ENCODE assay signal across 13 mouse cellular contexts in genomic region chr16:21224648-21225240, GRCm38 (mm10). TPM values are rescaled to one million over a fixed set of nuclear protein-coding genes. Genes with fewer than 3 reads are reported as not detected.
DNase-seq lines count a peak whose midpoint lies in the region; ATAC-seq lines count a peak whose summit lies in the region.
"Had no signal": no experiment of that assay in that cellular context is flagged by ENCODE, and none has a peak within 500 bp of the region (broad histone marks: within the 10 kb centered on the region; RNA-seq: fewer than 3 reads in every experiment).

No protein-coding gene starts in this region.

- H3K4me3 ChIP-seq in heart, embryonic 16.5 days (ENCODE audit: low read length) = no peak overlapping the region
- H3K4me3 ChIP-seq in embryonic facial prominence, embryonic 10.5 days = no peak overlapping the region
- H3K4me3 ChIP-seq in hindbrain, embryonic 15.5 days = no peak overlapping the region
- H3K4me3 ChIP-seq: neural tube, embryonic 12.5 days had no signal

- no peak for DNase-seq in heart, postnatal 14 days
- peak; percentile 70 for DNase-seq in Muller cell, postnatal 12 days (ENCODE audit: inconsistent ontology term)
- DNase-seq in embryonic facial prominence, embryonic 10.5 days (ENCODE audit: low spot score) = peak; percentile 9
- no peak for DNase-seq in gastrocnemius, adult 8-10 months (ENCODE audit: low spot score in 2 of 2)
- no peak for DNase-seq in adrenal gland, postnatal 4 days (ENCODE audit: low spot score in 2 of 2)
- DNase-seq: cerebellum, postnatal 14 days; layer of hippocampus, adult 9-11 months; liver, postnatal 0 days; spleen, adult 18-20 months had no signal

- no peak overlapping the region for H3K27ac ChIP-seq in heart, embryonic 16.5 days (ENCODE audit: low read length)
- peak overlapping the region; percentile 30; the same call in 1 of the 2 replicates for H3K27ac ChIP-seq in embryonic facial prominence, embryonic 10.5 days (replicated peaks)
- no peak overlapping the region for H3K27ac ChIP-seq in hindbrain, embryonic 15.5 days (replicated peaks)
- H3K27ac ChIP-seq: neural tube, embryonic 12.5 days had no signal

- H3K9me3 ChIP-seq in heart, embryonic 16.5 days (replicated peaks; ENCODE audit: control insufficient read depth, low read length) = no peaks in the 10 kb centered on the region
- H3K9me3 ChIP-seq in embryonic facial prominence, embryonic 10.5 days = no peaks in the 10 kb centered on the region
- H3K9me3 ChIP-seq in hindbrain, embryonic 15.5 days = no peaks in the 10 kb centered on the region
- H3K9me3 ChIP-seq: neural tube, embryonic 12.5 days had no signal

- H3K27me3 ChIP-seq in heart, embryonic 16.5 days (ENCODE audit: control insufficient read depth, insufficient read depth, low read length) = no peaks in the 10 kb centered on the region
- no peaks in the 10 kb centered on the region; the same call in 1 of the 2 replicates for H3K27me3 ChIP-seq in embryonic facial prominence, embryonic 10.5 days (replicated peaks; ENCODE audit: low read depth, poor library complexity, severe bottlenecking)
- no peaks in the 10 kb centered on the region for H3K27me3 ChIP-seq in hindbrain, embryonic 15.5 days
- H3K27me3 ChIP-seq: neural tube, embryonic 12.5 days had no signal

- no peak overlapping the region; the same call in 1 of the 2 replicates for H3K9ac ChIP-seq in heart, embryonic 16.5 days (ENCODE audit: low read length)
- H3K9ac ChIP-seq in hindbrain, embryonic 15.5 days = no peak overlapping the region
- H3K9ac ChIP-seq: liver, postnatal 0 days; neural tube, embryonic 12.5 days had no signal

- no peak overlapping the region for H3K4me2 ChIP-seq in heart, embryonic 16.5 days (ENCODE audit: low read depth, low read length)
- H3K4me2 ChIP-seq in hindbrain, embryonic 15.5 days = no peak overlapping the region
- H3K4me2 ChIP-seq: neural tube, embryonic 12.5 days had no signal

- 35% methylated on average over 4 of the region's 4 CpGs for WGBS in heart, embryonic 16.5 days
- WGBS in embryonic facial prominence, embryonic 10.5 days = 43% methylated on average over 4 of the region's 4 CpGs
- WGBS in hindbrain, embryonic 15.5 days = 36% methylated on average over 4 of the region's 4 CpGs

- peak; percentile 22; the same call in 1 of the 2 replicates for ATAC-seq in heart, embryonic 16.5 days (replicated peaks; ENCODE audit: extremely low read depth, insufficient read depth, low FRiP score)
- ATAC-seq in hindbrain, embryonic 15.5 days (ENCODE audit: low FRiP score, low read depth) = 0 out of 2 replicates have a peak, but pooled peaks have one; percentile 23
- ATAC-seq: liver, postnatal 0 days had no signal

- peaks cover 18% of the 10 kb centered on the region; the same call in 1 of the 2 replicates for H3K36me3 ChIP-seq in heart, embryonic 16.5 days (ENCODE audit: control insufficient read depth, insufficient read depth)
- H3K36me3 ChIP-seq in embryonic facial prominence, embryonic 10.5 days (replicated peaks) = peaks cover 59% of the 10 kb centered on the region
- peaks cover 27% of the 10 kb centered on the region for H3K36me3 ChIP-seq in hindbrain, embryonic 15.5 days

- intact Hi-C loops in heart, postnatal 14 days (cut with DNase I) = no loop called here

- peaks cover 14% of the 10 kb centered on the region for H3K4me1 ChIP-seq in heart, embryonic 16.5 days (ENCODE audit: control insufficient read depth, insufficient read depth, low read length)
- peaks cover 21% of the 10 kb centered on the region for H3K4me1 ChIP-seq in embryonic facial prominence, embryonic 10.5 days
- peaks cover 5% of the 10 kb centered on the region for H3K4me1 ChIP-seq in hindbrain, embryonic 15.5 days (replicated peaks)
- H3K4me1 ChIP-seq: neural tube, embryonic 12.5 days had no signal

RNA-seq across cellular contexts. Expression of gene Ephb3, which starts 20.2 kb away (rescaled TPM):
- polyA plus RNA-seq in heart, embryonic 16.5 days (2015; fragmentation: Nextera tagmentation; extraction: Ambion mirVana) = 9.5 and 14.4 TPM in 2 replicates
- total RNA-seq in heart, postnatal 14 days (2021) = 1 to 10 TPM; 6.5 to 9.2 TPM
- polyA plus RNA-seq in embryonic facial prominence, embryonic 10.5 days (2016; fragmentation: Nextera tagmentation; extraction: Ambion mirVana) = 32.0 and 38.6 TPM in 2 replicates
- 12.2 and 12.9 TPM in 2 replicates for polyA plus RNA-seq in hindbrain, embryonic 15.5 days (2015; fragmentation: Nextera tagmentation; extraction: Ambion mirVana)
- total RNA-seq in gastrocnemius, adult 8-10 months (2022) = under 1 TPM; 0.39 to 0.79 (median 0.71) TPM
- total RNA-seq in adrenal gland, postnatal 4 days (2021) = 10 to 100 TPM in 1 of 2 experiments, 1 to 10 TPM in 1; 7.0 to 12.9 TPM
- total RNA-seq: megakaryocyte-erythroid progenitor cell, adult 5-6 weeks had no signal

Comparison
In these comparisons a context has a peak if more than half of its experiments do, and no peak if none do; other contexts are left out.
1. DNase-seq: peak in Muller cell, postnatal 12 days (single experiment) and embryonic facial prominence, embryonic 10.5 days (single experiment); none in heart, postnatal 14 days (0 of 2), gastrocnemius, adult 8-10 months (0 of 2) and adrenal gland, postnatal 4 days (0 of 2).
2. RNA of gene Ephb3, which starts 20.2 kb away (total RNA-seq): 7.0 to 12.9 TPM in adrenal gland, postnatal 4 days and 6.5 to 9.2 TPM in heart, postnatal 14 days; 0.39 to 0.79 TPM in gastrocnemius, adult 8-10 months; every median in the first group is over 4 times any median in the second.